Comparison of ENCODE assay signal across 23 mouse cellular contexts in the genomic region with DNA sequence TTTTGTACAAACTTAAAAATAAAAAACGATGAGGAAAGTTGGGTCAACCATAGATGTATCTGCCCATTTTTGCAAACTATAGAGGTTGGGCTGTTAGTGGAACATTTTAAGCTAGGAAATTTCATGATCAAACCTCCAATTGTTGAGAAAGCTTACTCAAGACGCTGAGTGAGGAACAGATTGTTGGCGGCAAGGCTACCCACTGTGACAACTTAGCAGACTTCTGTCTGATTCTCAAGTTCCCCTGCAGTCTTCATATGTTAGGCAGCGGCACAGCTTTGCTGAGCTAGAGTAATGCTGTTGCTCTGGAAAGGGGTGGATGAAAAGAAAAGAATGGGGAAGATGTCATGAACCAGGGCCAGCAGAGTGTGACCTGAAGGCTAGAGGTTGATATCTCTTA. TPM values are rescaled to one million over a fixed set of nuclear protein-coding genes. Genes with fewer than 3 reads are reported as not detected.
DNase-seq lines count a peak whose midpoint lies in the region; ATAC-seq and TF ChIP-seq lines count a peak whose summit lies in the region.
"Had no signal": no experiment of that assay in that cellular context is flagged by ENCODE, and none has a peak within 500 bp of the region (broad histone marks: within the 10 kb centered on the region; RNA-seq: fewer than 3 reads in every experiment).

No protein-coding gene starts in this region.

- in situ Hi-C loops in CH12.LX (cut with MboI; ENCODE audit: low pct_ligation_motif_present, low pct_unique_long_range_greater_than_20kb, low sequenced_read_pairs) = no loop called here

- H3K4me3 ChIP-seq in CH12.LX (replicated peaks in 1 of 3; ENCODE audit: low read depth in 2 of 3, low read length in 2 of 3, poor library complexity in 1 of 3) = no peak overlapping the region
- H3K4me3 ChIP-seq: forebrain, embryonic 15.5 days; heart, embryonic 12.5 days; layer of hippocampus, adult 2 months; midbrain, embryonic 12.5 days had no signal

- peaks cover 3 to 33% of the 10 kb centered on the region in 2 experiments for H3K4me1 ChIP-seq in CH12.LX (ENCODE audit: control insufficient read depth in 1 of 2, insufficient read depth in 2 of 2)
- H3K4me1 ChIP-seq: forebrain, embryonic 15.5 days; heart, embryonic 12.5 days; midbrain, embryonic 12.5 days had no signal

- no peaks in the 10 kb centered on the region for H3K9me3 ChIP-seq in CH12.LX (replicated peaks; ENCODE audit: low read length)
- H3K9me3 ChIP-seq: forebrain, embryonic 15.5 days; heart, embryonic 12.5 days; midbrain, embryonic 12.5 days had no signal

- DNase-seq in frontal cortex, postnatal 14 days (ENCODE audit: low spot score in 2 of 2) = no peak
- peak; percentile 3 to 9 for DNase-seq in layer of hippocampus, adult 8-10 months (ENCODE audit: low spot score in 2 of 2)
- no peak for DNase-seq in layer of hippocampus, adult 9-10 months (ENCODE audit: low spot score)
- peak; percentile 76 for DNase-seq in CH12.LX (ENCODE audit: extremely low read depth)
- peak; percentile 16 for DNase-seq in layer of hippocampus, adult 9-11 months
- DNase-seq in kidney, adult 18-20 months = no peak
- DNase-seq: adrenal gland, adult 8-10 months; gastrocnemius, postnatal 14 days; heart, adult 18-20 months; heart, postnatal 10 days; kidney, adult 8-10 months; kidney, postnatal 10 days; liver, postnatal 0 days; lung, postnatal 10 days; right cerebral cortex, postnatal 14 days; spleen, adult 18-20 months had no signal

- TF ChIP-seq RAD21 in CH12.LX (IDR thresholded peaks at IDR 0.05; ENCODE audit: low read depth, low read length) = no peak

- H3K27ac ChIP-seq in CH12.LX (ENCODE audit: insufficient read depth, low read depth) = peak overlapping the region; percentile 77
- H3K27ac ChIP-seq: forebrain, embryonic 15.5 days; layer of hippocampus, adult 2 months; midbrain, embryonic 12.5 days had no signal

- TF ChIP-seq EP300 in CH12.LX (IDR thresholded peaks at IDR 0.05; ENCODE audit: low read length) = no peak

- dilution Hi-C loops in CH12.LX (cut with MboI; ENCODE audit: extremely low pct_ligation_motif_present, extremely low pct_unique_long_range_greater_than_20kb, low sequenced_read_pairs) = no loop called here

- no peaks in the 10 kb centered on the region for H3K27me3 ChIP-seq in CH12.LX (replicated peaks)
- H3K27me3 ChIP-seq: forebrain, embryonic 15.5 days; heart, embryonic 12.5 days; midbrain, embryonic 12.5 days had no signal

- H3K4me2 ChIP-seq in CH12.LX (ENCODE audit: insufficient read depth, low read depth, poor library complexity, severe bottlenecking) = peak overlapping the region; percentile 39; the same call in 1 of the 2 replicates
- H3K4me2 ChIP-seq: forebrain, embryonic 15.5 days; heart, embryonic 12.5 days; liver, embryonic 11.5 days; midbrain, embryonic 12.5 days had no signal

- no peaks in the 10 kb centered on the region for H3K79me2 ChIP-seq in CH12.LX (replicated peaks; ENCODE audit: control insufficient read depth, extremely low read depth, insufficient read depth, poor library complexity, severe bottlenecking)

- no peak for TF ChIP-seq CTCF in CH12.LX (conservative IDR thresholded peaks at IDR 0.05 in 1 of 2, IDR thresholded peaks at IDR 0.05 in 1 of 2; ENCODE audit: low read depth in 2 of 2, low read length in 2 of 2)

- ATAC-seq in frontal cortex, adult (ENCODE audit: low TSS enrichment) = peak; percentile 47; the same call in 1 of the 2 replicates
- ATAC-seq: activated CD4-positive, CD25-positive, alpha-beta regulatory T cell, adult 4 months; forebrain, embryonic 15.5 days; liver, postnatal 0 days had no signal

- TF ChIP-seq POLR2A in CH12.LX (IDR thresholded peaks at IDR 0.05; ENCODE audit: low read depth, low read length) = no peak

- no peaks in the 10 kb centered on the region for H3K36me3 ChIP-seq in CH12.LX (replicated peaks in 1 of 2; ENCODE audit: control insufficient read depth in 1 of 2, insufficient read depth in 1 of 2, low read length in 1 of 2)
- H3K36me3 ChIP-seq: forebrain, embryonic 15.5 days; heart, embryonic 12.5 days; midbrain, embryonic 12.5 days had no signal

- H3K9ac ChIP-seq in CH12.LX (ENCODE audit: insufficient read depth, low read depth) = peak overlapping the region; percentile 29
- H3K9ac ChIP-seq: forebrain, embryonic 15.5 days; heart, embryonic 12.5 days; liver, postnatal 0 days; midbrain, embryonic 12.5 days had no signal

TF ChIP-seq in CH12.LX, 34 proteins besides CTCF, POLR2A, EP300 and RAD21:
- TF ChIP-seq E2F4 (IDR thresholded peaks at IDR 0.05; ENCODE audit: insufficient replicate concordance, low read depth, low read length) (no peak), SIN3A (IDR thresholded peaks at IDR 0.05; ENCODE audit: low read length) (no peak), ELF1 (IDR thresholded peaks at IDR 0.05; ENCODE audit: low read depth, low read length) (no peak), MAX (IDR thresholded peaks at IDR 0.05; ENCODE audit: low read length) (no peak), MYC (IDR thresholded peaks at IDR 0.05; ENCODE audit: low read depth, low read length) (no peak), ZC3H11A (IDR thresholded peaks at IDR 0.05; ENCODE audit: low read depth, low read length) (no peak), KAT2A (IDR thresholded peaks at IDR 0.05; ENCODE audit: insufficient replicate concordance, low read length) (no peak), CHD2 (IDR thresholded peaks at IDR 0.05; ENCODE audit: low read length) (no peak), RCOR1 (conservative IDR thresholded peaks at IDR 0.05; ENCODE audit: low read depth, low read length) (no peak), ZMIZ1 (IDR thresholded peaks at IDR 0.05; ENCODE audit: low read depth, low read length) (no peak), JUND (conservative IDR thresholded peaks at IDR 0.05; ENCODE audit: low read depth, low read length) (no peak), MAFK (IDR thresholded peaks at IDR 0.05; ENCODE audit: insufficient replicate concordance, low read length) (no peak), TCF12 (IDR thresholded peaks at IDR 0.05; ENCODE audit: low read depth, low read length) (no peak), NELFE (IDR thresholded peaks at IDR 0.05; ENCODE audit: low read depth, low read length) (no peak), MXI1 (IDR thresholded peaks at IDR 0.05; ENCODE audit: low read depth, low read length) (no peak), JUN (IDR thresholded peaks at IDR 0.05; ENCODE audit: insufficient read depth, low read depth, low read length) (no peak)

RNA-seq across cellular contexts. Expression of a gene that starts 44.2 kb away (rescaled TPM):
- total RNA-seq in layer of hippocampus, adult 8-10 months (2022) = 1 to 10 TPM; 4.8 to 8.9 (median 5.4) TPM
- total RNA-seq in CH12.LX (2012; rRNA removed) = 9.1 and 16.5 TPM in 2 replicates
- 9.9 and 11.4 TPM in 2 replicates for total RNA-seq in CH12.LX (2014; rRNA removed)
- polyA plus RNA-seq in CH12.LX (2012; ENCODE audit: insufficient read length, low read depth) = 3.6 and 4.8 TPM in 2 replicates

Comparison
In these comparisons a context has a peak if more than half of its experiments do, and no peak if none do; other contexts are left out.
1. DNase-seq: peak in layer of hippocampus, adult 8-10 months (2 of 2), CH12.LX (single experiment) and layer of hippocampus, adult 9-11 months (single experiment); none in frontal cortex, postnatal 14 days (0 of 2), layer of hippocampus, adult 9-10 months (single experiment) and kidney, adult 18-20 months (single experiment).